Mouse (Mus musculus) lung, postnatal 0 days (tissue): Measurements from ENCODE around the gene Tmem247.

Source experiments
- CTCF ChIP-seq: IDR thresholded peaks from 2 replicates; pipeline ENCODE4 v1.5.1; 2016; ENCODE audit warnings: antibody characterized with exemption, mild to moderate bottlenecking
- EP300 ChIP-seq: IDR thresholded peaks from 2 replicates; pipeline ENCODE4 v1.6.1; 2016; ENCODE audit warnings: antibody characterized with exemption, mild to moderate bottlenecking, control low read depth

DNA sequence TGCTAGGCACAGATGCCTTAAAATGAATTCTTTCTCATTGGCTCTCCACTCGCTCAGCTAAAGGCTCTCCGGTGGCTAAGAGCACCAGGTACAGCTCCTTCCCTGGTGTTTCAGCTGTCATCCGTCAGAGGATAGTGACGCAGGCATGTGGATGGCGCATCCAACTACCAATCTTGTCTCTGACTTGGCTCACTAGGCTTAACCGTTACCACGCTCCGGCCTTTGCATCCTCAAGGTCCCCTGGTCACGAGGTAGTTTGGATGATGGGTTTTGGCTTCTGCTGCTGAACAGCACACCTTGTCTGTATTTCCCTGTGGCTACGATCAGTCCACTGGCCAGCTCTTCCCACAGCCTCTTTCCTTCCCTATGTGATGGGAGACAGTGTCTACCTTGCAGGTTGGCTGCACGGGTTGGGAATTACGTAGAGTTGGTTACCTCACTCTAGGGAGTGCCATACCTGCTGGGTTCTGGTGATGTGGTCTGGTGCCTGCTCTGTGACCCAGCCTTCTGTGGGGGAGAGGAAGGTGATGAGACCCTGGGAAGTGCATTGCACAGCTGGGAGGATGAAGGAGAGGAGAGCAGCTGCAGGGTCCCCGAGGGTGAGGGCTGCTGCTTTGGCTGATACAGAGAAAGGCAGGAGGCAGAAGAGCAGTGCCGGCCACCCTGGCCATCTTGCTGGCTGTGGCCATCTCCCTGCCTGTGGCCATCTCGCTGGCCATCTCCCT is 53.0 kb downstream of the Tmem247 start:
- no peak for TF ChIP-seq CTCF
- no peak for TF ChIP-seq EP300
